ENCODE assay signal across 13 mouse cellular contexts in genomic region chr19:47517570-47517969, GRCm38 (mm10).
"Had no signal": no experiment of that assay in that cellular context is flagged by ENCODE, and none has a peak within 500 bp of the region (broad histone marks: within the 10 kb centered on the region; RNA-seq: fewer than 3 reads in every experiment).

No protein-coding gene starts in this region.

- H3K9ac ChIP-seq: limb, embryonic 15.5 days; neural tube, embryonic 15.5 days had no signal

- H3K4me1 ChIP-seq: limb, embryonic 15.5 days had no signal

- H3K4me2 ChIP-seq: limb, embryonic 15.5 days; neural tube, embryonic 15.5 days had no signal

- H3K27me3 ChIP-seq: limb, embryonic 15.5 days; neural tube, embryonic 15.5 days had no signal

- DNase-seq: kidney, adult 9 months; kidney, postnatal 36 days; layer of hippocampus, adult 9-11 months; layer of hippocampus, postnatal 36 days; lung, postnatal 36 days; midbrain, embryonic 14.5 days; right cerebral cortex, adult 18-20 months; right cerebral cortex, postnatal 25 days; thymus, postnatal 4 days had no signal

- H3K27ac ChIP-seq: kidney, postnatal 0 days; limb, embryonic 15.5 days; neural tube, embryonic 15.5 days had no signal

- H3K9me3 ChIP-seq: limb, embryonic 15.5 days; neural tube, embryonic 15.5 days had no signal

- H3K4me3 ChIP-seq: limb, embryonic 15.5 days; myocyte; neural tube, embryonic 15.5 days had no signal
